Comparison of ENCODE assay signal across 9 mouse cellular contexts in genomic region chr10:82690494-82690893, GRCm38 (mm10). TPM values are rescaled to one million over a fixed set of nuclear protein-coding genes. Genes with fewer than 3 reads are reported as not detected.
A peak's percentile ranks its signal among the peaks of the same experiment; 100 is the strongest.
DNase-seq lines count a peak whose midpoint lies in the region; ATAC-seq and TF ChIP-seq lines count a peak whose summit lies in the region.
"Had no signal": no experiment of that assay in that cellular context is flagged by ENCODE, and none has a peak within 500 bp of the region (broad histone marks: within the 10 kb centered on the region; RNA-seq: fewer than 3 reads in every experiment).

Gene Glt8d2 (minus strand): TSS chr10:82690650.

- peaks cover 14% of the 10 kb centered on the region for H3K4me1 ChIP-seq in E14TG2a.4 (replicated peaks; ENCODE audit: low read depth, low read length)
- no peaks in the 10 kb centered on the region for H3K4me1 ChIP-seq in hindbrain, embryonic 16.5 days (ENCODE audit: control insufficient read depth, insufficient read depth, low read depth, low read length)
- H3K4me1 ChIP-seq in limb, embryonic 13.5 days: peaks cover 22% of the 10 kb centered on the region
- H3K4me1 ChIP-seq in midbrain, embryonic 14.5 days (ENCODE audit: control insufficient read depth, insufficient read depth, low read length): no peaks in the 10 kb centered on the region

- H3K4me2 ChIP-seq in hindbrain, embryonic 16.5 days (ENCODE audit: low read length): peak within 1 kb of the TSS; percentile 41
- H3K4me2 ChIP-seq in limb, embryonic 13.5 days (replicated peaks): peak within 1 kb of the TSS; percentile 60
- H3K4me2 ChIP-seq in midbrain, embryonic 14.5 days (ENCODE audit: low read length): peak within 1 kb of the TSS; percentile 39

- H3K9me3 ChIP-seq in E14TG2a.4 (ENCODE audit: low read length): no peaks in the 10 kb centered on the region; the same call in 1 of the 2 replicates
- no peaks in the 10 kb centered on the region for H3K9me3 ChIP-seq in hindbrain, embryonic 16.5 days (ENCODE audit: control insufficient read depth, low read length)
- H3K9me3 ChIP-seq in limb, embryonic 13.5 days: no peaks in the 10 kb centered on the region
- H3K9me3 ChIP-seq in midbrain, embryonic 14.5 days (ENCODE audit: control insufficient read depth, low read length): no peaks in the 10 kb centered on the region

- peak; percentile 88 for DNase-seq in embryo, embryonic 10 days (ENCODE audit: low spot score)
- DNase-seq in gastrocnemius, postnatal 14 days: peak; percentile 83
- DNase-seq in midbrain, embryonic 14.5 days: peak; percentile 51
- peak; percentile 46 for DNase-seq in telencephalon, adult 2 months (ENCODE audit: low read depth, low spot score)
- no peak for DNase-seq in cerebellum, adult 11 months

- 11% methylated on average over 14 of the region's 14 CpGs for WGBS in hindbrain, embryonic 16.5 days
- under 1% methylated on average over 14 of the region's 14 CpGs for WGBS in limb, embryonic 13.5 days
- WGBS in midbrain, embryonic 14.5 days: 5% methylated on average over 14 of the region's 14 CpGs

- H3K27me3 ChIP-seq in E14TG2a.4 (ENCODE audit: insufficient read depth, low read length): peaks cover 35% of the 10 kb centered on the region
- no peaks in the 10 kb centered on the region; the same call in 1 of the 2 replicates for H3K27me3 ChIP-seq in hindbrain, embryonic 16.5 days (replicated peaks; ENCODE audit: control insufficient read depth, insufficient read depth, low read length)
- no peaks in the 10 kb centered on the region for H3K27me3 ChIP-seq in limb, embryonic 13.5 days
- no peaks in the 10 kb centered on the region for H3K27me3 ChIP-seq in midbrain, embryonic 14.5 days (ENCODE audit: control insufficient read depth, insufficient read depth, low read length)
- H3K27me3 ChIP-seq: Patski had no signal

- H3K36me3 ChIP-seq in E14TG2a.4 (ENCODE audit: insufficient read depth, low read length): no peaks in the 10 kb centered on the region
- no peaks in the 10 kb centered on the region for H3K36me3 ChIP-seq in hindbrain, embryonic 16.5 days (ENCODE audit: control insufficient read depth, insufficient read depth, low read length)
- H3K36me3 ChIP-seq in limb, embryonic 13.5 days: no peaks in the 10 kb centered on the region
- no peaks in the 10 kb centered on the region for H3K36me3 ChIP-seq in midbrain, embryonic 14.5 days (ENCODE audit: control insufficient read depth, insufficient read depth, low read length)

- ATAC-seq in hindbrain, embryonic 16.5 days: no peak
- ATAC-seq in limb, embryonic 13.5 days (ENCODE audit: low FRiP score, low read depth): peak; percentile 98
- ATAC-seq in midbrain, embryonic 14.5 days (ENCODE audit: low FRiP score, low TSS enrichment): no peak

- no peak within 1 kb of the TSS for H3K27ac ChIP-seq in hindbrain, embryonic 16.5 days (ENCODE audit: low read depth, low read length)
- peak within 1 kb of the TSS; percentile 88 for H3K27ac ChIP-seq in limb, embryonic 13.5 days
- no peak within 1 kb of the TSS for H3K27ac ChIP-seq in midbrain, embryonic 14.5 days (replicated peaks; ENCODE audit: low read depth, low read length)

- no peak within 1 kb of the TSS; the same call in 1 of the 2 replicates for H3K9ac ChIP-seq in hindbrain, embryonic 16.5 days (ENCODE audit: low read depth, low read length)
- H3K9ac ChIP-seq in limb, embryonic 13.5 days: peak within 1 kb of the TSS; percentile 58
- H3K9ac ChIP-seq in midbrain, embryonic 14.5 days (replicated peaks; ENCODE audit: low read length): no peak within 1 kb of the TSS

- peak within 1 kb of the TSS; percentile 29 for H3K4me3 ChIP-seq in E14TG2a.4 (replicated peaks; ENCODE audit: low read length)
- peak within 1 kb of the TSS; percentile 23; the same call in 1 of the 2 replicates for H3K4me3 ChIP-seq in hindbrain, embryonic 16.5 days (ENCODE audit: low read length)
- peak within 1 kb of the TSS; percentile 42 for H3K4me3 ChIP-seq in limb, embryonic 13.5 days
- H3K4me3 ChIP-seq in midbrain, embryonic 14.5 days (replicated peaks; ENCODE audit: low read depth, low read length): no peak within 1 kb of the TSS

- no peak for TF ChIP-seq CTCF in E14TG2a.4 (conservative IDR thresholded peaks at IDR 0.05; ENCODE audit: low read length)

- intact Hi-C loops in gastrocnemius, postnatal 14 days (cut with DNase I; ENCODE audit: low total_unique reads): no loop called here

RNA-seq across cellular contexts. Expression of gene Glt8d2, which starts in this region (rescaled TPM):
- 1 to 10 TPM; 5.4 to 6.3 TPM for total RNA-seq in gastrocnemius, postnatal 14 days (2021)
- 1.5 and 2.4 TPM in 2 replicates for polyA plus RNA-seq in hindbrain, embryonic 16.5 days (2015; fragmentation: Nextera tagmentation; extraction: Ambion mirVana)
- 14.0 and 15.0 TPM in 2 replicates for polyA plus RNA-seq in limb, embryonic 13.5 days (2015; fragmentation: Nextera tagmentation; extraction: Ambion mirVana)
- 0.77 and 1.3 TPM in 2 replicates for polyA plus RNA-seq in midbrain, embryonic 14.5 days (2014; fragmentation: Nextera tagmentation; extraction: Ambion mirVana)
